Mouse (Mus musculus): ENCODE data around the gene Inpp5a. TPM values are rescaled to one million over a fixed set of nuclear protein-coding genes. Genes with fewer than 3 reads are reported as not detected.
A peak's percentile ranks its signal among the peaks of the same experiment; 100 is the strongest.
"Not testable (repeated sequence)": the region's sequence is repeated elsewhere in the genome, so short reads cannot be mapped to it uniquely, and the experiment has no call there.

Gene Inpp5a
- total RNA-seq, 2 experiments from 2014 or later = 59.4 to 64.1 TPM

GRCm38 (mm10) chr7:139399977-139400685, 11.2 kb downstream of the Inpp5a start:
- DNase-seq = peak; percentile 62

GRCm38 (mm10) chr7:139400926-139401325, 12.0 kb downstream of the Inpp5a start:
- DNase-seq = no peak

- no peak for DNase-seq
These were observed 12.9 kb downstream of the Inpp5a start for GRCm38 (mm10) chr7:139401791-139402190.

- no peak for DNase-seq
These were observed 13.8 kb downstream of the Inpp5a start for GRCm38 (mm10) chr7:139402721-139403120.

DNA sequence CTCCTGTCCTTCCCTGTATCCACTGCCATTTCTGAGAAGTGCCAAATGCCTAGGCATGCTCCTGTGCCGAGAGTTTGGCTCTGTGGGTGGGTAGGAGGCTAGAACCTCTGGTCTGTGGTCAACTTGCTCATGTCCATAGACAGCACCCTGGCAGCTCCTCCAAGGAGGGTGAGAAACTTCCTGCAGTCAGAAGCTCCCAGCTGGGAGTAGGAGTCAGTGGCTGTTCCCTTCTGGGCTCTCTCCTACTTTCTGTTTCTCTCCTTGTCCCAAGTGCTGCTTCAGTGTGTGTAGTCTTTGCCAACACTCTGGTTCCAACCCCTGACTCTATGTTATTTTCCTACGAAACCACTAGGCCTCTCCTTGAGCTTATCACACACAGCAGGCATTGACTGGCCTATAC, 17.7 kb downstream of the Inpp5a start:
- DNase-seq = no peak

GRCm38 (mm10) chr7:139407966-139408365, 19.1 kb downstream of the Inpp5a start:
- no peak for DNase-seq

DNA sequence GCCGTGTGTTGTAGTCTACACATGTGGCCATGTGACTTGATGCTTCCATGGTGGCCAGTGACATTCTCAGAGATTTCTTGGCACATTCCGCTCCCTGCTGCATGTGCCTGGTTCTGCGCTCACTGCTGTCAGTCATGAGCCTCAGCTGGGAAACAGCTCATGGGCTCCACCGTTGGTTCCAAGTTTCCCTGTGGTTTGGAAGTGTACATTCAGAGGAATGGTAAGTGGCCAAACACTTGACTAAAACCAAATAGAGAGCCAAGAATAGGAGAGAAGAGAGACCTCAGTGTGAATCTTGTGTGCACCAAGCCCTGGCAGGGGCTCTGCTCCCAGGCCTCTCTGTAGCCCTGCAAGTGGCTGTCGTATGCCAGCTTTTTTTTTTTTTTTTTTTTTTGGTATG, 21.0 kb downstream of the Inpp5a start:
- no peak for DNase-seq

GRCm38 (mm10) chr7:139412223-139412950, 23.5 kb downstream of the Inpp5a start:
- no peak for DNase-seq

DNA sequence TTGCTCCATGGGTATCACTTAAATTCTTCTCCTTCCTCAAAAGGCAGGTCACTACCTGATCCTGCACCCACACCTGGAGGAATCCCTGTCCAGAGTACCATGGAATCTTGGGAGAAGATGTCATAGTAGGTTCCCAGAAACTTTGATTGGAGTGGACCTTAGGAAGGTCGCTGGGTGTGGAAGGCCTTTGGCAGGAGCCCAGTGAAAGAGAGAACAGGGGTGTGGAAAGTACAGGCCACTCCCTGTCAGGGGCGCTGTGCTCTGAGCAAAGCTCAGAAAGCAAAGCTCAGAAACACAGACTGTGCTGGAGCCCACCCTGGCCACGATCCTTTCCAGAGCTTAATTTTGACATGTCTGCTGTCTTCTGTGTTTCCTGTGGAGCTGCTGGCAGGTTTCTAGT, 24.5 kb downstream of the Inpp5a start:
- peak; percentile 30 for DNase-seq

DNA sequence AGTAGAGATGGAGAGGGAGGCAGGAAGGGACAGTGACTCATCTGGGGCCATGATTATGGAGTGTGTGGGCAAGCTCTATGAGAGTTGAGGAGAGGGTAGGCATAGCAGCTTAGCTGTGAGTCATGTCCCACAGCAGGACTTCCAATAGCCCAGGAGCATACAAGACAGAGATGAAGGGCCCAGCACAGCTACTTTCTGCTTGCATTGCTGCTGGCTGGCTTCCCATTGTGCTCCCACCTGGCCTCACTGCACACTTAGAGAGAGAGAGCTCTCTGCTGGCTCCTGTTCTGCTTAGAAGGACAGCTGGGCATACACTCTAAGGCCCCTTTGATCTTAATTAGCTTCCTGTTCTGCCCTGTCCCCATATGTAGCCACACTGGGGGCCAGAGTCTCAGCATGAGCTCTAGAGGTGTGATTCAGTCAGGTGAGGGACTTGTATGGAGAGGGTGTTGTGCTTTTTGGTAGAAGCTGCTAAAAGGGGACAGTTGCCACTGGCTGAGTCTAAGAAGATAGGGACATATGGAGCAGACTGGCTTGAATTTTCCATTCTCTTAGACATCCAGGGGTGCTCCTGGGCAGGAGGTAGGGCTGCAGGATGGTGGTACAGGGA, 26.8 kb downstream of the Inpp5a start:
- DNase-seq = no peak

DNA sequence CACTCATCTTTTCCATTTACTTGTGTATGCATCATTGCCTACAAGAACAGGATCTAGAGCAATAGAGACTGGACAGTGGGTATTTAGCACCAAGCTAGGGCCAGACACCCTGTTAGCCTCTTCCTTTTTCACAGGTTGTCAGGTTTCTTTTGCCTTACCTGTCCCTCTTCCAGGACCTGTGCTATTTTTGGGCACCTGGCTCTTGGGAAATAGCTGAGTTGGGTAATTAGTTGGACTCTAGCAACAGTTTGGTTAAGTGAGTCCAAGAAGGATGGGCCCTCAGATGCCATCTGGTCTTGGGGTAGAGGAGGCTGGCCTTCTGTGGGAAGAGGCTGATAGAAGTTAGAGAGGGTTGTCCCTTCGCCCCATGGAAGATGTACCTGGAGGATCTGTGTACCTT, 29.5 kb downstream of the Inpp5a start:
- no peak for DNase-seq

DNA sequence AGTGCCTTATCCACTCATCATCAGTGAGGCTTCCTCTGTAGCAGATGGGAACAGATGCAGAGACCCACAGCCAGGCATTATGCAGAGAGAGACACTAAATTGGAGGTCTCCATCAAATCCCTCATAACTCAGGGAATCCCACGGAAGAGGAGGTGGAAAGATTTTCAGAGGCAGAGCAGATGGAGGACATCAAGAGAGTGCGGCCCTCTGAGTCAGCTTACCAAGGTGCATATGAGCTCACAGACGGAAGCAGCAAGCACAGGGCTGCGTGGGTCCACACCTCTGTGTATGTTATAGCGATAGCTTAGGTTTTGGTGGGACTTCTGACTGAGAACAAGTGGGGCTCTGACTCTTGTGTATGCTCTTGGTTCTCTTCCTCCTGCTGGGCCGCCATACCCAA, 33.9 kb downstream of the Inpp5a start:
- DNase-seq = no peak

DNA sequence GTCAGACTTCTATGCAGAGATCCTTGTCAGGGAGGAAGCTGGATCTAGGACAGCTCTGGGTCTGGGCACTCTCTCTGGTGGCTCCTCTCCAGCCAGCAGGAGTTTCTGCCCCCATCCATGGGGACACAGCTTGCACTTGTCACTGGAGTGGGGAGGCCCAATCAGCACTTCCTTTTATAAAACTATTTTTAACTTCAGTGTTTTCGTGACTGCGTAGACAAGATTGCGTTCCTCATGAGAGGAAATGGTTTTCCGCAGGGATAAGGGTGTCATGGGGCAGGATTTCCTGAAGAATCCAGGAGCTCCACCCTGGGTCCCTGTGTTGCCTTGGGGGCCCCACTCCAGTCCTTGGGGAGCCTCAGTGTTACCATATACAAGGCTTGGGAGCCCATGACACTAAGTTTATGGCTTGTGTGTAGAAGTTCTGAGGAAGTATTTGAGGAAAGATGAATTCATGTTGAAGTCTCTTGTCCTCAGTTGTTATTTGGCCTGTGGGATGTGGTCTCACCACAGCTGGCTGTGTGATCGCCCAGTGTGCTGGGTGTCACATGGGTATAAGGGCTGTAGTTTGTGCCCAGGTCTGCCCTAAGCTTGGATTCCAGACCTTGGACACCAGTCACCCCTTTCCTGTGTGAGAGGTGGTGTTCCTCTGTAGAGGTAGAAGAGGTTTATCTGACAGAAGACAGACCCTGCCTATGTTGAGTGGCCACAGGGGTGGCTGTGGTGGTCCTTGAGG, 45.4 kb downstream of the Inpp5a start:
- peak; percentile 43 for DNase-seq

GRCm38 (mm10) chr7:139434931-139435330, 46.0 kb downstream of the Inpp5a start:
- not testable (repeated sequence) for DNase-seq

GRCm38 (mm10) chr7:139435749-139436148, 46.8 kb downstream of the Inpp5a start:
- DNase-seq = no peak

DNA sequence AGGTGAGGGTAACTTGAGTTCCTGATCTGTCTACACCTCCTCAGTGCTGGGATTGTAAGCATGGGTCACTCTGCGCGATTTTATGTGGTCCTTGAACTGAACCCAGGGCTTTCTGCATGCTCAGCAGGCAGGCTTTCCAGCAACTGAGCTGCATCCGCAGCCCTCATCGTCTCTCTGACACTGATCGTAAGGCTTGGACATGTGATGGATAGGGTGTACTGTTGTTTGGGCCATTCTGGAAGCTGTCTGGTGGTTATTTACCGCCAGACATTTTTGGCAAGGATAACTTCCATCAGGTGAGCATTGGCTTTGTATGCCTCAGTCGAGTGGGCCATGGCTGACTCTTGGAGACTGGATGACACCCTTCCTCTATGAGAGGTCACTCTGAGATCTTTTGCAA, 48.0 kb downstream of the Inpp5a start:
- no peak for DNase-seq

GRCm38 (mm10) chr7:139437471-139437870, 48.6 kb downstream of the Inpp5a start:
- no peak for DNase-seq

DNA sequence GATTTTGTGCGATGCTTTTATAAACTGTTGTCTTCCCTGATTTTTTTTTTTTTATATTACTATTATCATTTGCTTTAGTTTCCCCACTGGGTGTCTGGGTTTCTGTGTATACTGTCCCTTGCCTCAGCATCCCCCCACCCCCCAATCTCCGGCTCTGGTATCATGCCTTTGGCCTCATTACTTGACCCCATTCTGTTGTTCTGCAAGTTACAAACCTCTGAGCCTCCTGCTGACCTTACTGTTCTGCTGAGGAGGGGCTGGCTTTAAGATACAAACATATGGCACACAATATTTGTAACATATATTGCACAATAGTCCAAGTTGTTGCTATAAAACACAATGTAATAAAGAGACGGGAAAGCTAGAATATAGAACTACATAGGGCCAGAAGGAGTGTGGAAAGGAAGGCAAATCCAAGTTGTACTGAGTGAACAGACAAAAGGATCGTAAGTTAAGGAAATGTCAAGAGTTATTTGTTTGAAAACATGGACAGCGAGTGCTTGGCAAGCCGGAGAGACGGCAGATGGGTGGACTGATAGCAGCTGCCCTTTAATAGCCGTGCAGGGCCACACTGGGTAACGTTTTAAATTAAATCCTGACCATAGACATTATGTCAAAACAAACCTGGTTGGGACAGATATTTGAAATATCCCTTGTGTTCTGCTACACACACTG, 49.2 kb downstream of the Inpp5a start:
- DNase-seq = no peak

DNA sequence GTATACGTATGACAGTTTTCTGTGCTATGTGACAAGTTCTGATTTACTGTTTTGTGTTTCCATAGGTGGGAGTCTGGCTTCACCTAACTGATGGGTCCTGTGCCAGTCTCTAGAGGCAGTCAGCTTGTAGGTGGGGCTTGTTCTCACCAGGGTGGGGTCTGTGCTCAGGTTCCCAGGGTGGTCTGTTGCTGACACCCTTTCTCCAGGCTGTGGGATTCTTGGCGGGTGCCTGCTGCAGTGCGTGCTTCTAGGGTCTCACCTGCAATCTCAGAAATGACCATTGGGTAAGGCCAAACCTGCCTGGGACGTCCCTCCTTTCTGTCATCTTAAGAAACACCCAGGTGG, 49.7 kb downstream of the Inpp5a start:
- no peak for DNase-seq

GRCm38 (mm10) chr7:139439031-139439430, 50.1 kb downstream of the Inpp5a start:
- no peak for DNase-seq

DNA sequence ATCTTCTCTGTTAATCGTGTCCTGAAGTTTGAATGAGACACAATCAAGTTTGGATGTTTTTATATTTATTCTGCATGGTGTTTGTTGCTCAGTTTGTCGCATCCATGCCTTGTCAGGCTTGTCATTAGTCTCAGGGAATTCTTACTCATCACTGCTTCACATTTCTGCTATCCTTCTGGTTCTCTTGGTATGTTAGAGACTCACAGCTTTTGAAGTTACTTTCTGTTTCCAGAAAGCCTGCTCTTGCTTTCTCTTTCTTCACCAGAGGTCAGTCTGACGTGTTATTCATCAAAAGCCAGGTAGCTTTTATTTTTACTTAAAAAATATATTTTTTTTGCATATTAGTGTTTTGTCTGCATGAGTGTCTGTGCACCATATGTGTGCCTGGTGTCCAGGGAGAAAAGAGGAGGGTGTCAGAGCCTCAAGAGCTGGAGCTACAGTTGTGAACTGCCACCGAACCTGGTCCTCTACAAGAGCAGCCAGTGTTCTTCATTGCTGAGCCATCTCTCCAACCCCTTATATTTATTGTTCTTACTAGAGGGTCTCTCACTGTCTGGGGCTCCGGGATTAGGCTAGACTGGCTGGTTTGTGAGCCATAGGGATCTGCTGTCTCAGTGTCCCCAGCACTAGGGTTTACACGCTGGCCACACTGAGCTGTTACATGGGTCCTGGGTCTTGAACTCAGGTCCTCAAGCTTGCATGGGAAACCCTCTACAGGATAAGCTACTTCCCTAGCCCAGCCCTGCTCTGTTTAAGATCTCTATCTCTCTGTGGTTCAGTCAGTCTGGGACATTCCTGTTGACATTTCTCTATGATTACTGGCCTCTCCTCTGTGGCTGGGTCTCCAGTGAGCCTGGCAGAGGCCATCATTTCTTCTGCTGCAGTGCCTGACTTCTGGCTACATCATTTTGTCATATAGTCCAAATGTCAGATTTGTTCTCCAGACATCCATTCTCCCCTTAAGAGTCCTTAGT, 51.3 kb downstream of the Inpp5a start:
- DNase-seq = no peak

All from adrenal gland, postnatal 10 days (tissue).